Mouse (Mus musculus) C2C12 (cell line): ENCODE data around the gene Chl1.

Experiments used
- CTCF ChIP-seq: IDR thresholded peaks from one replicate; pipeline ENCODE4 v1.5.1; 2011; ENCODE audit not compliant: control insufficient read depth, insufficient read depth, insufficient read length
- FOSL1 ChIP-seq: IDR thresholded peaks from one replicate; pipeline ENCODE4 v1.8.0; 2011; ENCODE audit warnings: mild to moderate bottlenecking, low read length; ENCODE audit not compliant: poor library complexity, insufficient read depth, severe bottlenecking
- MAX ChIP-seq: IDR thresholded peaks from one replicate; pipeline ENCODE4 v1.6.1; 2011; ENCODE audit warnings: mild to moderate bottlenecking, control low read depth
- MYOD1 ChIP-seq: IDR thresholded peaks from one replicate; pipeline ENCODE4 v1.6.1; 2011; ENCODE audit warnings: low read depth; ENCODE audit not compliant: control insufficient read depth, insufficient read length
- USF1 ChIP-seq: IDR thresholded peaks from one replicate; pipeline ENCODE4 v1.6.1; 2011; ENCODE audit warnings: low read depth, mild to moderate bottlenecking, control low read depth, moderate library complexity

DNA sequence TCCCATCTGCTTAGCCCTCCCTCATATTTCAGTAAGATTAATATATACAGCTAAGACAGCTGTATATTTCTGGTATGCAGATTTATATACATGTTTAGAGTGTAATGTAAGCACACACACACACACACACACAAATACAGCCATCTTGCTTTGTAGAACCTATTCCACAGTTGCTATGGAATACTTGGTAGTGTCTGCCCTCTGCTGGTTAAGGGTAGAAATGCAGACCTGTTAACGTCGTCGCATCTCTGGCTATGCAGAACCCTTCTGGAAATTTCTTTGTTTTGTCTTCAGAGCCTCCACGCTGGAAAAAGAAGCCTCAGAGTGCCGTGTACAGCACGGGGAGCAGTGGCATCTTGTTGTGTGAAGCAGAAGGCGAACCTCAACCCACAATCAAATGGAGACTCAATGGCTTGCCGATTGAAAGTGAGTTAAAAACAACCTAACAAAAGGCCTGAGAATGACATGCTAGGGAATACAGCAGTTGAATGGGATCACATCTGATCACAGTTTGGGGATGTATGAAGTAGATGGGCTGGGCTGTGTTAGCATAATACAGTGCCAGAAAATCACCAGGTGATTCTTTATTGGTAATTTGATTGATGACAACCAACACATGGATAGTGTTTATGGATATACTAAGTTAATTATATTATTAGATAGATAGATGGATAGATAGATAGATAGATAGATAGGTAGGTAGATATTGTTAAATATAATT, 172.6 kb downstream of the Chl1 start:
- TF ChIP-seq CTCF (no peak), FOSL1 (no peak), MAX (no peak), MYOD1 (no peak), USF1 (no peak)
